Mouse (Mus musculus) thymus, postnatal 36 days (tissue): ENCODE data around the gene Aurkb.
"Not testable (repeated sequence)": the region's sequence is repeated elsewhere in the genome, so short reads cannot be mapped to it uniquely, and the experiment has no call there.

Experiments used
- DNase-seq, 2 experiments: peaks; one replicate each; pipeline ENCODE4 v3.0.0; 2022; ENCODE audit warnings: mixed read lengths in 2 of 2

The Aurkb gene

GRCm38 (mm10) chr11:69081613-69082012, 36.2 kb downstream of the Aurkb start:
- no peak for DNase-seq

- DNase-seq: no peak
Measured at GRCm38 (mm10) chr11:69085608-69086007, 40.2 kb downstream of the Aurkb start.

- DNase-seq: no peak
Measured at GRCm38 (mm10) chr11:69086390-69086789, 40.9 kb downstream of the Aurkb start.

GRCm38 (mm10) chr11:69087082-69087481, 41.6 kb downstream of the Aurkb start:
- DNase-seq: no peak

GRCm38 (mm10) chr11:69087597-69087996, 42.1 kb downstream of the Aurkb start:
- no peak for DNase-seq

- DNase-seq: peak; percentile 88 to 92
Measured at GRCm38 (mm10) chr11:69088103-69088855, 42.8 kb downstream of the Aurkb start, which contains the start of gene Vamp2. Gene Vamp2 (plus strand): TSS chr11:69088490.

- DNase-seq: peak; percentile 23 to 46
Measured at GRCm38 (mm10) chr11:69088856-69089615, 43.6 kb downstream of the Aurkb start.

- DNase-seq: no peak
Measured at GRCm38 (mm10) chr11:69089616-69090290, 44.3 kb downstream of the Aurkb start.

- no peak for DNase-seq
Measured at GRCm38 (mm10) chr11:69090367-69090766, 44.9 kb downstream of the Aurkb start.

GRCm38 (mm10) chr11:69091566-69092385, 46.3 kb downstream of the Aurkb start:
- DNase-seq: no peak

- peak; percentile 83 to 89 for DNase-seq
Measured at GRCm38 (mm10) chr11:69092386-69092751, 46.9 kb downstream of the Aurkb start.

GRCm38 (mm10) chr11:69092871-69093270, 47.4 kb downstream of the Aurkb start:
- no peak for DNase-seq

GRCm38 (mm10) chr11:69093856-69094255, 48.4 kb downstream of the Aurkb start:
- DNase-seq: not testable (repeated sequence)

- peak; percentile 97 to 99 for DNase-seq
Measured at GRCm38 (mm10) chr11:69094697-69095429, 49.4 kb downstream of the Aurkb start, which contains the start of gene Per1. Gene Per1 (plus strand): TSS chr11:69095217.

GRCm38 (mm10) chr11:69095511-69096231, 50.2 kb downstream of the Aurkb start:
- peak; percentile 37 to 46 for DNase-seq

- no peak for DNase-seq
Measured at GRCm38 (mm10) chr11:69096360-69096986, 51.0 kb downstream of the Aurkb start.

- peak; percentile 93 for DNase-seq
Measured at GRCm38 (mm10) chr11:69096987-69097900, 51.8 kb downstream of the Aurkb start.

GRCm38 (mm10) chr11:69098039-69098761, 52.8 kb downstream of the Aurkb start:
- DNase-seq: peak; percentile 32 to 60

- peak; percentile 88 to 92 for DNase-seq
Measured at GRCm38 (mm10) chr11:69098762-69099091, 53.3 kb downstream of the Aurkb start.
